Mouse (Mus musculus) liver, adult 2 months (tissue): ENCODE data around the gene Nxph4.

Source experiments
- CTCF ChIP-seq: fragments of 200-500 bp; IDR thresholded peaks from 2 replicates; pipeline ENCODE4 v1.5.1; 2011; ENCODE audit warnings: low read depth, low read length, control low read depth
- POLR2A ChIP-seq: fragments of 200-500 bp; IDR thresholded peaks from 2 replicates; pipeline ENCODE4 v1.6.1; 2011; ENCODE audit warnings: low read length, control low read depth; ENCODE audit not compliant: insufficient read depth; ENCODE audit errors: extremely low read depth

GRCm38 (mm10) chr10:127488856-127489255 is 45.5 kb downstream of the Nxph4 start:
- TF ChIP-seq CTCF (no peak), POLR2A (no peak)
